Mouse (Mus musculus) liver, embryonic 11.5 days (tissue): Measurements from ENCODE around the gene Olfr1506. TPM values are rescaled to one million over a fixed set of nuclear protein-coding genes. Genes with fewer than 3 reads are reported as not detected.

Experiments used
- polyA plus RNA-seq: library from polyadenylated mRNA; unstranded; fragments of >200 nt; fragmentation: Nextera tagmentation; extraction: Ambion mirVana; gene quantifications from 2 replicates; pipeline ENCODE4 v1.2.1, GENCODE M21; 2014

The Olfr1506 gene
- polyA plus RNA-seq, 1 experiment from 2014 or later = not detected

Other genes with a start within 250 kb of the Olfr1506 start
- gene Olfr1261, start 233.3 kb downstream of the Olfr1506 start, polyA plus RNA-seq = not detected in 2 replicates
- not detected in 2 replicates for gene Olfr1262, start 224.3 kb downstream of the Olfr1506 start, polyA plus RNA-seq
- gene Olfr1263, start 212.4 kb downstream of the Olfr1506 start, polyA plus RNA-seq = not detected in 2 replicates
- gene Olfr1264, start 198.9 kb downstream of the Olfr1506 start, polyA plus RNA-seq = not detected in 2 replicates
- gene Olfr1265, start 189.2 kb downstream of the Olfr1506 start, polyA plus RNA-seq = not detected in 2 replicates
- not detected in 2 replicates for gene Olfr140, start 160.9 kb downstream of the Olfr1506 start, polyA plus RNA-seq
- not detected in 2 replicates for gene Olfr1269, start 103.1 kb downstream of the Olfr1506 start, polyA plus RNA-seq
- not detected in 2 replicates for gene Olfr32, start 82.2 kb downstream of the Olfr1506 start, polyA plus RNA-seq
- gene Olfr1270, start 71.4 kb downstream of the Olfr1506 start, polyA plus RNA-seq = not detected in 2 replicates
- not detected in 2 replicates for gene Olfr142, start 33.1 kb upstream of the Olfr1506 start, polyA plus RNA-seq
- not detected in 2 replicates for gene Olfr1271, start 46.5 kb upstream of the Olfr1506 start, polyA plus RNA-seq
- not detected in 2 replicates for gene Olfr1272, start 68.3 kb upstream of the Olfr1506 start, polyA plus RNA-seq
- gene Gm13769, start 97.7 kb upstream of the Olfr1506 start, polyA plus RNA-seq = not detected in 2 replicates
- not detected in 2 replicates for gene Olfr1274-ps, start 174.2 kb upstream of the Olfr1506 start, polyA plus RNA-seq